Mouse (Mus musculus): ENCODE results near the gene Baz2a. TPM values are rescaled to one million over a fixed set of nuclear protein-coding genes. Genes with fewer than 3 reads are reported as not detected.
"Not testable (repeated sequence)": the region's sequence is repeated elsewhere in the genome, so short reads cannot be mapped to it uniquely, and the experiment has no call there.

The Baz2a gene
- polyA plus RNA-seq, 1 experiment from 2014 or later: 14.0 TPM

DNA sequence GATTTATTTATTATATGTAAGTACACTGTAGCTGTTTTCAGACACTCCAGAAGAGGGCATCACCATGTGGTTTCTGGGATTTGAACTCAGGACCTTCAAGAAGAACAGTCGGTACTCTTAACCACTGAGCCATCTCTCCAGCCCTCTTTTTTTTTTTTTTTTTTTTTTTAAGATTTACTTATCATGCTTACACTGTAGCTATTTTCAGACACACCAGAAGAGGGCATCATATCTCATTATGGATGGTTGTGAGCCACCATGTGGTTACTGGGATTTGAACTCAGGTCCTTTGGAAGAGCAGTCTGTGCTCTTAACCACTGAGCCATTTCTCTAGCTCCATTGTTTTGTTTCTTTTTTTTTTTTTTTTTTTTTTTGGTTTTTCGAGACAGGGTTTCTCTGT is 39.2 kb upstream of the Baz2a start:
- not testable (repeated sequence) for H3K4me3 ChIP-seq (ENCODE audit: low read depth, low read length); H3K9ac ChIP-seq (replicated peaks; ENCODE audit: low read length); H3K27me3 ChIP-seq (ENCODE audit: control insufficient read depth, insufficient read depth, low read length); H3K9me3 ChIP-seq (replicated peaks; ENCODE audit: control insufficient read depth, low read length); DNase-seq (ENCODE audit: low spot score); ATAC-seq (replicated peaks; ENCODE audit: insufficient number of reproducible peaks, low FRiP score, low TSS enrichment, low read depth); H3K4me2 ChIP-seq (ENCODE audit: low read depth, low read length); H3K4me1 ChIP-seq (ENCODE audit: control insufficient read depth, insufficient read depth, low read length); H3K36me3 ChIP-seq (replicated peaks; ENCODE audit: control insufficient read depth, insufficient read depth, low read depth, low read length); H3K27ac ChIP-seq (replicated peaks; ENCODE audit: low read depth, low read length)
- whole genome bisulfite sequencing: 100% methylated on average over 1 of the region's 2 CpGs

DNA sequence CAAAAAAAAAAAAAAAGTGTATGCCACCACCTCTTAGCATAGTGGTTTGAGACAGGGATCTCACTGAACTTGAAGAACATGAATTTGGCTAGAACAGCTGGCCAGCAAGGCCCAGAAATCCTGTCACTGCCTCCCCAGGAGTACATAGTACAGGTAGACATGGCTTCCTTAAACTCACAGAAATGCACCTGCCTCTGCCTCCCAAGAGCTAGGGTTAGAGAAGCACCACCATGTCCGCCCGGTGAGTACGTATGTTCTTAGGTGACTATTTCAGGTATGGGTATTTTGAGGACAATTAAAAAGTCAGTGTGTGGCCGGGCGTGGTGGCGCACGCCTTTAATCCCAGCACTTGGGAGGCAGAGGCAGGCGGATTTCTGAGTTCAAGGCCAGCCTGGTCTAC is 38.4 kb upstream of the Baz2a start:
- WGBS: 91% methylated on average over 8 of the region's 8 CpGs
- Histone ChIP-seq H3K9ac (replicated peaks; ENCODE audit: low read length) (no peak overlapping the region), H3K36me3 (replicated peaks; ENCODE audit: control insufficient read depth, insufficient read depth, low read depth, low read length) (peaks cover 9% of the 10 kb centered on the region), H3K9me3 (replicated peaks; ENCODE audit: control insufficient read depth, low read length) (no peaks in the 10 kb centered on the region), H3K4me3 (ENCODE audit: low read depth, low read length) (no peak overlapping the region), H3K27me3 (ENCODE audit: control insufficient read depth, insufficient read depth, low read length) (no peaks in the 10 kb centered on the region), H3K4me2 (ENCODE audit: low read depth, low read length) (no peak overlapping the region), H3K27ac (replicated peaks; ENCODE audit: low read depth, low read length) (no peak overlapping the region), H3K4me1 (ENCODE audit: control insufficient read depth, insufficient read depth, low read length) (no peaks in the 10 kb centered on the region)
- DNase-seq (ENCODE audit: low spot score) (no peak), ATAC-seq (replicated peaks; ENCODE audit: insufficient number of reproducible peaks, low FRiP score, low TSS enrichment, low read depth) (no peak)

DNA sequence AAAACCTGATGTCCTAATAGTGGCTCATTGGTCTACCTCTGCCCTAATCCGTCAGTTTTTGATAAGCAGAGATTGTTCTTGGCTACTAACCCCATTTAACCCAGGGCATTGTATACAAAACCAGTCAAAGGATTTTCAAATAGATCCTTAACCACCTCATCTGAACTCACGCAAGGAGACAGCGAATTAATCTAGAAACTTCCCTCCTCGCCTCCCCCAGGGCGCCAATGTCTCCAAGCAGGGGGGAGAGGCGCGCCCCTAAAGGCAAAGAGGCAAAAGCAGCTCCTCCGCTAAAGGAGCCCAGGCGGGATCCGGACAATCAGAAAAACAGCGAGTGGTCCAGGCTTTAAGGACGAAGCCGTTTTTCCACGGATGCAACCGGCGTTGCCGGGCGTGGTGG is 33.2 kb upstream of the Baz2a start:
- Histone ChIP-seq H3K27me3 (ENCODE audit: control insufficient read depth, insufficient read depth, low read length) (no peaks in the 10 kb centered on the region), H3K4me3 (ENCODE audit: low read depth, low read length) (peak overlapping the region; percentile 98), H3K9me3 (replicated peaks; ENCODE audit: control insufficient read depth, low read length) (no peaks in the 10 kb centered on the region), H3K4me2 (ENCODE audit: low read depth, low read length) (peak overlapping the region; percentile 91), H3K27ac (replicated peaks; ENCODE audit: low read depth, low read length) (peak overlapping the region; percentile 99), H3K9ac (replicated peaks; ENCODE audit: low read length) (peak overlapping the region; percentile 97), H3K4me1 (ENCODE audit: control insufficient read depth, insufficient read depth, low read length) (peaks cover 3% of the 10 kb centered on the region), H3K36me3 (replicated peaks; ENCODE audit: control insufficient read depth, insufficient read depth, low read depth, low read length) (no peaks in the 10 kb centered on the region)
- WGBS: 2% methylated on average over 18 of the region's 18 CpGs
- no peak; the same call in 1 of the 2 replicates for ATAC-seq (replicated peaks; ENCODE audit: insufficient number of reproducible peaks, low FRiP score, low TSS enrichment, low read depth)
- no peak for DNase-seq (ENCODE audit: low spot score)

DNA sequence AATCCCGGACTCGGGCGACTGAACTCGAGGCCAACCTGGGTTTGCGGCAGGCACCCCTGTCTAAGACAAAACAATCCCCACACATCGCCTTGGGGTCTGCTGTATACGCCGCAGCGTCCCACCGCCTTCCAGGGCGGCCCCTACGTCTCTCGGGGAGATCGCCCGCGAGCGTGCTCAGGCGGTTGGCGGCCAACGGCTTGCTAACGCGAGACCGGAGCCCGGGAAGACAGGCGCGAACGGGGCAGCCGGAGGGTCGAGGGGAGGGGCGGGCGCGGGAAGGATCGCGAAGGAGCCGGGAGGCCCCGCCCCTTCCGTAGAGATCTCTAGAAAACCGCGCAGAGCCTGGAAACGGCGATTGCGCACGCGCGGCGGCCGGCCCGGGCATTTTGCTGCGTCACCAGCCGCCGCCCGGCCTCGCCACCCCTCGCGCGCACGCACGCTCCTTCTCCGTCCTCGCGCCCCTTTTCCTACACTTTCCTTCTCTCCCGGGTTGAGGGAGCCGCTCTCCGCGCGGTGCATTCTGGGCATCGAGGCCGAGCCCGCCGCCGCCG is 32.7 kb upstream of the Baz2a start, which contains the start of gene Ptges3:
Gene Ptges3 (plus strand): TSS at position 354 of the 551 bp plus-strand sequence.
- H3K9me3 ChIP-seq (replicated peaks; ENCODE audit: control insufficient read depth, low read length): no peaks in the 10 kb centered on the region
- ATAC-seq (replicated peaks; ENCODE audit: insufficient number of reproducible peaks, low FRiP score, low TSS enrichment, low read depth) (peak; percentile 85), DNase-seq (ENCODE audit: low spot score) (peak; percentile 99)
- peaks cover 3% of the 10 kb centered on the region for H3K4me1 ChIP-seq (ENCODE audit: control insufficient read depth, insufficient read depth, low read length)
- peaks cover 2% of the 10 kb centered on the region; the same call in 1 of the 2 replicates for H3K36me3 ChIP-seq (replicated peaks; ENCODE audit: control insufficient read depth, insufficient read depth, low read depth, low read length)
- peak within 1 kb of the TSS; percentile 97 for H3K9ac ChIP-seq (replicated peaks; ENCODE audit: low read length)
- H3K27me3 ChIP-seq (ENCODE audit: control insufficient read depth, insufficient read depth, low read length): no peaks in the 10 kb centered on the region
- H3K27ac ChIP-seq (replicated peaks; ENCODE audit: low read depth, low read length): peak within 1 kb of the TSS; percentile 99
- H3K4me3 ChIP-seq (ENCODE audit: low read depth, low read length): peak within 1 kb of the TSS; percentile 98
- under 1% methylated on average over 63 of the region's 72 CpGs for WGBS
- H3K4me2 ChIP-seq (ENCODE audit: low read depth, low read length): peak within 1 kb of the TSS; percentile 91

DNA sequence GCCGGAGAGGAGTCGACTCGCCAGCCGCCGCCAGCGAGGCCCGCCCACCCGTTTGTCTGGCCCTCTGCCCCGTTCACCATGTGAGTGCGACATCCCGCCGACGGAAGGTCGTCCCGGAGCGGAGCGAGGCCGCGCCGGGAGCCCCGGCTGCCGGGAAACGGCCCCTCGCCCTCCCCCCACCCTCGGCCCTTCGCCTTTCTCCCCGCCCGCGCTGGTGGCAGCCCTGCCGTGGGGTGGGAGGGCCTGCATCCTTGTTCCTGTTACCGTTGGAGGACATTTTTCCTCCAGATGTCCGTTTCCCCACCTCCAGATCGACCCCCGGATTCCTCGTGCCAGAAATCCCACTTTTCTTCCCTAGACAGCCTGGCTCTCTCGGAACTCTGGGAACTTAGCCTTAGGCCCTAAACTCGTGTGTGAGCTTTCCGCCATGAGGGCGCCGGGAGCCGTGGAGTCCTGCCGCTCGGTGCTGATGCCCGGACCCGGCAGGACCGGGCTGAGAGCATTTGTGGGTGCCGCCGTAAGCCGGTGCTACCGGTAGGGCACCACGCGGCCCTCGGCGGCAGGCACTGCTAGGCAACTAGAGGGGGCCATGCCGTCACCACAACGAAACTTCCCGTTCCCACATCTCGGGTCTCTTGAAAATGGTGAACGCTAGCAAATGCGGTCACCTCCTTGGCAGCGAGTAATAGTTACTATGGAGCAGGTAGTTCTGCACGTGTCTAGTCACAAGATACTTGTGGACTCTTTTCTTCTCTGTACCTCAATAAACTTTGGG is 32.0 kb upstream of the Baz2a start:
- Histone ChIP-seq H3K36me3 (replicated peaks; ENCODE audit: control insufficient read depth, insufficient read depth, low read depth, low read length) (peaks cover 5% of the 10 kb centered on the region; the same call in 1 of the 2 replicates), H3K27me3 (ENCODE audit: control insufficient read depth, insufficient read depth, low read length) (no peaks in the 10 kb centered on the region), H3K9me3 (replicated peaks; ENCODE audit: control insufficient read depth, low read length) (no peaks in the 10 kb centered on the region), H3K4me1 (ENCODE audit: control insufficient read depth, insufficient read depth, low read length) (peaks cover 3% of the 10 kb centered on the region), H3K4me3 (ENCODE audit: low read depth, low read length) (peak overlapping the region; percentile 98), H3K9ac (replicated peaks; ENCODE audit: low read length) (peak overlapping the region; percentile 97), H3K27ac (replicated peaks; ENCODE audit: low read depth, low read length) (peak overlapping the region; percentile 99), H3K4me2 (ENCODE audit: low read depth, low read length) (peak overlapping the region; percentile 91)
- WGBS: under 1% methylated on average over 40 of the region's 62 CpGs
- ATAC-seq (replicated peaks; ENCODE audit: insufficient number of reproducible peaks, low FRiP score, low TSS enrichment, low read depth): peak; percentile 39
- peak; percentile 57 for DNase-seq (ENCODE audit: low spot score)

DNA sequence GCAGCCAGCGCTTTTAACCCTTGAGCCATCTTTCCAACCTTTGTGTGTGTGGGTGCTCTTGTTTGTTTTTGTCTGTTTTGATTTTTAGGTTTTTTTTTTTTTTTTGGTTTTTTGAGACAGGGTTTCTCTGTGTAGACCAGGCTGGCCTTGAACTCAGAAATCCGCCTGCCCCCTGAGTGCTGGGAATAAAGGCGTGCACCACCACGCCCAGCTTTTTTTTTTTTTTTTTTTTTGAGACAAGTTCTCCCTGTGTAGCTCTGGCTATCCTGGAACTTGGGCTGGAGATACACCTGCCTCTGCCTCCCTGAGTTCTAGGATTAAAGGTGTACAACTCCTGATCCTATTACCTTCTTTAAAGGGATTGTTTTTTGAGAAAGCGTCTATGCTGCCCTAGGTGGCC is 30.3 kb upstream of the Baz2a start:
- Histone ChIP-seq H3K9me3 (replicated peaks; ENCODE audit: control insufficient read depth, low read length) (no peaks in the 10 kb centered on the region), H3K9ac (replicated peaks; ENCODE audit: low read length) (no peak overlapping the region), H3K4me1 (ENCODE audit: control insufficient read depth, insufficient read depth, low read length) (peaks cover 3% of the 10 kb centered on the region), H3K4me3 (ENCODE audit: low read depth, low read length) (peak overlapping the region; percentile 98), H3K4me2 (ENCODE audit: low read depth, low read length) (peak overlapping the region; percentile 91), H3K27ac (replicated peaks; ENCODE audit: low read depth, low read length) (no peak overlapping the region), H3K27me3 (ENCODE audit: control insufficient read depth, insufficient read depth, low read length) (no peaks in the 10 kb centered on the region), H3K36me3 (replicated peaks; ENCODE audit: control insufficient read depth, insufficient read depth, low read depth, low read length) (peaks cover 5% of the 10 kb centered on the region; the same call in 1 of the 2 replicates)
- 85% methylated on average over 5 of the region's 5 CpGs for WGBS
- DNase-seq (ENCODE audit: low spot score): no peak
- ATAC-seq (replicated peaks; ENCODE audit: insufficient number of reproducible peaks, low FRiP score, low TSS enrichment, low read depth): no peak

DNA sequence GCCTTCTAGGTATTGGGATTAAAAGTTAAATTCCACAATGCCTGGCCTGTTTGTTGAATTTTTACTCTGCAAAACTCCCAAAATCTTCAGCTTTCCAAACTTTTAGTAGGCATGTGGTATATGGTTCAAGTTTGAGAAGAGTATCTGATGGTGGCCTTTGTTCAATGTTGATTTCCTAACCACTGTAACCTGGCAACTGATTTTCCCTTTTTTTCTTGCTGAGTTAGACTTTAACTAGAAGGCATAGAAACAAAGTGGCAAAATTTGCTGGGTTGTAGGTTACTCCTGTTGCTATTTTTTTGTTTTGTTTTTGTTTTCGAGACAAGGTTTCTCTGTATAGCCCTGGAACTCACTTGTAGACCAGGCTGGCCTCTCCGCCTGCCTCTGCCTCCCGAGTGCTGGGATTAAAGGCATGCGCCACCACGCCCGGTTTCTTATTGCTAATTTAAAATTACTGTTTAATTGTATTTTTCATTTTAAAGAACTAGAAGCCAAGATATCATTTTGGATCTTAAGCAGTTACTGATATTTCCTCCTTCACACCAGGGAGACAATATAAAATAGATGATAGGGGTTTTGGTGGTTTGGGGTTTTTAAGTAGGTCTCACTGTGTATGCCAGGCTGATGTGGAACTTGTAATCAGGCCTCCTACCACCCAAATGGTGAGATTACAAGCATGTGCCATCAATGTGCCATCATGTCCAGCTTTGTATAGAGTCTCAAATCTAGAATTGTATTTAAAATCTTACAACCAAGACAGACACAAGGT is 29.0 kb upstream of the Baz2a start:
- Histone ChIP-seq H3K9ac (replicated peaks; ENCODE audit: low read length) (no peak overlapping the region), H3K4me2 (ENCODE audit: low read depth, low read length) (no peak overlapping the region), H3K4me1 (ENCODE audit: control insufficient read depth, insufficient read depth, low read length) (peaks cover 3% of the 10 kb centered on the region), H3K27ac (replicated peaks; ENCODE audit: low read depth, low read length) (no peak overlapping the region), H3K4me3 (ENCODE audit: low read depth, low read length) (no peak overlapping the region), H3K27me3 (ENCODE audit: control insufficient read depth, insufficient read depth, low read length) (no peaks in the 10 kb centered on the region), H3K36me3 (replicated peaks; ENCODE audit: control insufficient read depth, insufficient read depth, low read depth, low read length) (peaks cover 5% of the 10 kb centered on the region; the same call in 1 of the 2 replicates), H3K9me3 (replicated peaks; ENCODE audit: control insufficient read depth, low read length) (no peaks in the 10 kb centered on the region)
- 92% methylated on average over 6 of the region's 6 CpGs for WGBS
- DNase-seq (ENCODE audit: low spot score) (no peak), ATAC-seq (replicated peaks; ENCODE audit: insufficient number of reproducible peaks, low FRiP score, low TSS enrichment, low read depth) (no peak)

All from embryonic facial prominence, embryonic 11.5 days (tissue).